Mouse (Mus musculus): ENCODE results near the gene Myg1. TPM values are rescaled to one million over a fixed set of nuclear protein-coding genes. Genes with fewer than 3 reads are reported as not detected.

The Myg1 gene
- 40.0 and 43.6 TPM in 2 replicates for polyA plus RNA-seq (2011; ENCODE audit: insufficient read depth, insufficient read length, low replicate concordance, missing spikeins)

- Histone ChIP-seq H3K4me3 (replicated peaks; ENCODE audit: control insufficient read depth, low read depth, low read length) (peak within 1 kb of the TSS; percentile 95), H3K27ac (ENCODE audit: control insufficient read depth, insufficient read depth, low read depth, low read length, poor library complexity) (peak within 1 kb of the TSS; percentile 64; the same call in 1 of the 2 replicates), H3K4me1 (ENCODE audit: control insufficient read depth, insufficient read depth, low read length) (peaks cover 2% of the 10 kb centered on the region; the same call in 1 of the 2 replicates)
- WGBS, result under 1% methylated on average over 30 of the region's 30 CpGs
- TF ChIP-seq CTCF (IDR thresholded peaks at IDR 0.05; ENCODE audit: control insufficient read depth, insufficient read depth, low read length) (no peak), POLR2A (IDR thresholded peaks at IDR 0.05; ENCODE audit: borderline replicate concordance, control insufficient read depth, low read depth, low read length) (peak; percentile 68; the same call in 1 of the 2 replicates)
Observed at GRCm38 (mm10) chr15:102331610-102332015, at the start of gene Myg1. TSS of gene Myg1 (plus strand) at chr15:102331709.

GRCm38 (mm10) chr15:102282463-102283292 lies 48.8 kb upstream of the Myg1 start:
- 34% methylated on average over 8 of the region's 8 CpGs for WGBS
- no peak overlapping the region for H3K4me3 ChIP-seq (replicated peaks; ENCODE audit: control insufficient read depth, low read depth, low read length)
- TF ChIP-seq CTCF (IDR thresholded peaks at IDR 0.05; ENCODE audit: control insufficient read depth, insufficient read depth, low read length), result no peak
- TF ChIP-seq POLR2A (IDR thresholded peaks at IDR 0.05; ENCODE audit: borderline replicate concordance, control insufficient read depth, low read depth, low read length), result no peak
- H3K4me1 ChIP-seq (ENCODE audit: control insufficient read depth, insufficient read depth, low read length), result peaks cover 6% of the 10 kb centered on the region; the same call in 1 of the 2 replicates
- peak overlapping the region; percentile 43; the same call in 1 of the 2 replicates for H3K27ac ChIP-seq (ENCODE audit: control insufficient read depth, insufficient read depth, low read depth, low read length, poor library complexity)

GRCm38 (mm10) chr15:102283648-102284047 lies 47.9 kb upstream of the Myg1 start:
- H3K27ac ChIP-seq (ENCODE audit: control insufficient read depth, insufficient read depth, low read depth, low read length, poor library complexity), result no peak overlapping the region
- no peak overlapping the region for H3K4me3 ChIP-seq (replicated peaks; ENCODE audit: control insufficient read depth, low read depth, low read length)
- peaks cover 6% of the 10 kb centered on the region; the same call in 1 of the 2 replicates for H3K4me1 ChIP-seq (ENCODE audit: control insufficient read depth, insufficient read depth, low read length)
- TF ChIP-seq POLR2A (IDR thresholded peaks at IDR 0.05; ENCODE audit: borderline replicate concordance, control insufficient read depth, low read depth, low read length) (no peak), CTCF (IDR thresholded peaks at IDR 0.05; ENCODE audit: control insufficient read depth, insufficient read depth, low read length) (no peak)
- 48% methylated on average over 3 of the region's 3 CpGs for WGBS

- TF ChIP-seq CTCF (IDR thresholded peaks at IDR 0.05; ENCODE audit: control insufficient read depth, insufficient read depth, low read length), result peak; percentile 29; the same call in 1 of the 2 replicates
- no peak for TF ChIP-seq POLR2A (IDR thresholded peaks at IDR 0.05; ENCODE audit: borderline replicate concordance, control insufficient read depth, low read depth, low read length)
- Histone ChIP-seq H3K4me3 (replicated peaks; ENCODE audit: control insufficient read depth, low read depth, low read length) (no peak overlapping the region), H3K27ac (ENCODE audit: control insufficient read depth, insufficient read depth, low read depth, low read length, poor library complexity) (no peak overlapping the region), H3K4me1 (ENCODE audit: control insufficient read depth, insufficient read depth, low read length) (peaks cover 4% of the 10 kb centered on the region; the same call in 1 of the 2 replicates)
Observed at GRCm38 (mm10) chr15:102287395-102287794, 44.1 kb upstream of the Myg1 start.

GRCm38 (mm10) chr15:102295633-102296367 lies 35.7 kb upstream of the Myg1 start, which contains the start of gene Espl1:
TSS of gene Espl1 (plus strand) at chr15:102296266.
- no peaks in the 10 kb centered on the region for H3K4me1 ChIP-seq (ENCODE audit: control insufficient read depth, insufficient read depth, low read length)
- H3K27ac ChIP-seq (ENCODE audit: control insufficient read depth, insufficient read depth, low read depth, low read length, poor library complexity), result 0 out of 2 replicates have a peak within 1 kb of the TSS, but pooled peaks have one; percentile 26
- TF ChIP-seq POLR2A (IDR thresholded peaks at IDR 0.05; ENCODE audit: borderline replicate concordance, control insufficient read depth, low read depth, low read length), result peak; percentile 84; the same call in 1 of the 2 replicates
- TF ChIP-seq CTCF (IDR thresholded peaks at IDR 0.05; ENCODE audit: control insufficient read depth, insufficient read depth, low read length), result no peak
- WGBS, result 4% methylated on average over 25 of the region's 25 CpGs
- peak within 1 kb of the TSS; percentile 94 for H3K4me3 ChIP-seq (replicated peaks; ENCODE audit: control insufficient read depth, low read depth, low read length)

GRCm38 (mm10) chr15:102296368-102297006 lies 35.0 kb upstream of the Myg1 start:
- TF ChIP-seq POLR2A (IDR thresholded peaks at IDR 0.05; ENCODE audit: borderline replicate concordance, control insufficient read depth, low read depth, low read length) (no peak), CTCF (IDR thresholded peaks at IDR 0.05; ENCODE audit: control insufficient read depth, insufficient read depth, low read length) (no peak)
- 4% methylated on average over 24 of the region's 24 CpGs for WGBS
- Histone ChIP-seq H3K27ac (ENCODE audit: control insufficient read depth, insufficient read depth, low read depth, low read length, poor library complexity) (0 out of 2 replicates have a peak overlapping the region, but pooled peaks have one; percentile 26), H3K4me1 (ENCODE audit: control insufficient read depth, insufficient read depth, low read length) (no peaks in the 10 kb centered on the region), H3K4me3 (replicated peaks; ENCODE audit: control insufficient read depth, low read depth, low read length) (peak overlapping the region; percentile 94)

GRCm38 (mm10) chr15:102302542-102302941 lies 29.0 kb upstream of the Myg1 start:
- no peak for TF ChIP-seq CTCF (IDR thresholded peaks at IDR 0.05; ENCODE audit: control insufficient read depth, insufficient read depth, low read length)
- no peak for TF ChIP-seq POLR2A (IDR thresholded peaks at IDR 0.05; ENCODE audit: borderline replicate concordance, control insufficient read depth, low read depth, low read length)
- WGBS, result 83% methylated on average over 6 of the region's 6 CpGs
- Histone ChIP-seq H3K4me1 (ENCODE audit: control insufficient read depth, insufficient read depth, low read length) (no peaks in the 10 kb centered on the region), H3K27ac (ENCODE audit: control insufficient read depth, insufficient read depth, low read depth, low read length, poor library complexity) (no peak overlapping the region), H3K4me3 (replicated peaks; ENCODE audit: control insufficient read depth, low read depth, low read length) (no peak overlapping the region)
